Mouse (Mus musculus) retina, postnatal 1 day (tissue): ENCODE measurements at regions not wholly inside any gene's neighbourhood (a gene's known extent, or its start where the extent isn't known, plus 50 kb on each side); places are given as distances from the start of the nearest gene placed in this dataset.

Source experiments
- DNase-seq: peaks from one replicate; pipeline ENCODE4 v3.0.0-alpha.2; 2012

GRCm38 (mm10) chr16:22750725-22751287, 60.6 kb downstream of the Crygs start:
- DNase-seq: no peak

GRCm38 (mm10) chr16:22744121-22744855, 67.1 kb downstream of the Crygs start:
- no peak for DNase-seq

DNA sequence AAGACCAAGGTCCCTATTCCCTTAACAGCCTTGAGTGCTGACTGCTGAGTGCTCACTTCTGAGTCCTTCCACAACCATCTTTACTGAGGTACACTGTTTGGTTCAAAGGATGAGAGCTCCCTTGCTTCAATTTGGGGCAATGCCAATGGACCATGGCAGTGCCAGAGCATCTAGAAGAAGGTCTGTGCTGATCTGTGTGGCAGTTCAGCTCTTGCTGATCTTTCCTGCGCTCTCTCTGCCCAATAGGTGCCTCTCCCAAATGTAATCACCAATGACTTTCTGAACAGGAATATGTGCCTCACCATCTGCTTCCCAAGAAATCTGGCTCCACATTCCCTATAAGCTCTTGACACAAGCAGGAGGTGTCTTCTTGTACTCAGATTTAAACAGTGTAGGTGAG, 67.9 kb downstream of the Crygs start:
- DNase-seq: no peak

DNA sequence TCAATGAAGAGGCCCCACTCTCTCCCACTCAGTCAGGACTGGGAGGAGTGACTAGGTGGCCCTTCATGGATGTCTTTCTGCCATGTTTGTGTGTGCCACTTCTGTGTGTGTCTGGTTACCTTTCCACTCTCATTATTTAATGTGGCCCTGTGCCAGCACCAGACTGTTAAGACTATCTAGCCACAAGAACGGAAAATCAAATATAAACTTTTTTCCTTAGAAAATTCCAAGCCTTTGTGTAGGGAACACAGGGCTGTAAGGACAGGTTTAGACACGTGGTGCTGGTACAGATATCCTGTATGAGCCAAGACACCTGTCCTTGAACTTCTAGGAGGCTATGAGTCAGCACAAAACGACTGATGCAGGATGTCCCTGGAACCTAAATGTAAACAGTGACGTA, 69.9 kb downstream of the Crygs start:
- DNase-seq: no peak

DNA sequence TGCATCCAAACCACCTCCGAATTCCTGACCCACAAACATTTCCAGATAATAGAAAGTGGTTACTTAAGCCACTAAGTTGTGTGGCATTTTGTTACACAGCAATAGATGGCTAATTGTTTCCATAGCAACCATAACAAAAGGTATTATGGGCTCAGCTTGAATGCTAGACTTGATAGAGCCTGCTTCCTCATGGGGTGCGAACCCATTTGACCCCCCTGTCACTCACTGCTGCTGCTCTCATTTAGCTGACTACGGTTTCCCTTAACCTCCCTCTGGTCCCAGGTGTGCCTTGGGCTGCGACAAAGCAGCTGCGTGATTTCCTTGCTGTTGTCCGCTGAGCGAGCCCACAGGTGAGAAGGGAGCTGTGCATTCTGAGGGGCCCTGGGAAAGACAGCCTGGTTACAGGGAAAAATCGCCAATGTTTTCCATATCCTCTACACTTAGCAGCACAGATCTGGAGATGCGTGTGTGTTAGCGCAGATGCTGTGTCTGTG, 76.8 kb downstream of the Crygs start:
- peak; percentile 23 for DNase-seq

DNA sequence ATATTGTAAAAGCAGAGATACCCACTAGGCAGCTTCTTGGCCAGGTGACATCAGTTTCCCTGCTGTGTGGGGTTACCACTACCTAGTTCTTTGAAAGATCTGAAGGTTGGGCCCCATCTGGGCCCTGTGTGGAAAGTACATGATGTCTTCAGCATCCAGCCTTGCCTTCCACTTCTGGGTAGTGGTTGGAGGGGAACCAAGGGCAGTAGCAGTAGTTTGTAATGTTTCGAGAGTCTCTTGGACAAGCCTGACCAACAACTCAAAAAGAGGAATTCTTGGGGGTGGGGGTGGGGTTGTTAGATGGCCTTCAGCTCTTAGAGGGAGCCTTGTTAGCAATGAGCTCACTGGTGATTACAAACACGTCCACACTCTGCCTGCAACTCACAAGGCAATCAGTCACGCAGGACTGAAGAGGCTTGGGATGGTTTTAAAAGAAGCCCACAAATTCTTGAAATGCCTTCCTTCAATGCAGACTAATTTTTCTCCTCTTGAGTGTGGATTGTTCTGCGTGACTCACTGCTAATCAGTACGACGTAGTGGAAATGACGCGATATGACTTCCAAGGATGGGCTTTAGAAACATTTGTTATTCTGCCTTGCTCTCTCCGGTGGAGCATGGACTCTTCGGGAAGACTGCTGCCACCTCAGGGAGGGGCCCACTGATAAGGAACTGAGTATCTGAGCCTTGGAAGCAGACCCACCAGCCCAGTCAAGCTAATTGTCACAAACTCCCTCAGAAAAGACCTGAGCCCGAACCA, 76.9 kb upstream of the Dgkg start:
- DNase-seq: peak; percentile 23

DNA sequence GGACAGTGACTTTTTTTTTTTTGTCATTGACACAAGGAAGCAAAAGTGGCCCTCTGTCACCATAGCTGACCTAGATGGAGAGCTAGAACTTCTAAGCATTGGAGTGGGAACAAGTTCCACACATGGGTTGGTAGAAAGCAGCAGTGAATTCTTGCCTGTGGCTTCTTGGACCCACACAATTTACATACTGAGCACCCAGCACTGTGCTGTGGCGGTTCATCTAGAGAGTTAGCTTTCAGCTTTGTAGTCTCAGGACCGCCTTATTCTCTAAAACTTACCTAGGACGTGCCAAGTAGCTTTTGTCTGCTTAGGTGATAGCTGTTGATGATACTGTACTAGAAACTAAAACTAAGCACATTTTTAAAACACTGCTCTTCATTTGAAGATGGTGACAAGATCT, 72.1 kb upstream of the Dgkg start:
- no peak for DNase-seq

DNA sequence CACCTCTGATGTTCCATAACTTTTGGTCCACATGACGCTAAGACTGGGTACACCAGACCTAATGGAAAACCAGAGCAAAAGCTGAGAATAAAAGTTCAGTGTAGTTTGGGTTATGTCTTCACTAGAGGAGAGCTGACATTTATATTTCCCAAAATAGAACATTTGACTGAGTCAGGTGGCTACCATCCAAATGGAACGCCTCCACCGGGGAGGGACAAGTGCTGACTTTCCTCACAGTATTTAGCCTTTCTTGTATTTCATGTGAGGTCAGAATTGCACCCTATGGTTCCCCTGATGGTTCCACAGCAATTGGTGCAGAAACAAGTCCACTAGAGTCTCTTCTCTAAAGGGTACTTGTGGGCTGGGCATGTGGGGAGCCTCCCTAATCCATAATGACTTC, 68.2 kb upstream of the Dgkg start:
- no peak for DNase-seq

- no peak for DNase-seq
Observed at GRCm38 (mm10) chr16:22723333-22723732, 66.3 kb upstream of the Dgkg start.

GRCm38 (mm10) chr16:22719791-22720190, 62.8 kb upstream of the Dgkg start:
- DNase-seq: peak; percentile 28

DNA sequence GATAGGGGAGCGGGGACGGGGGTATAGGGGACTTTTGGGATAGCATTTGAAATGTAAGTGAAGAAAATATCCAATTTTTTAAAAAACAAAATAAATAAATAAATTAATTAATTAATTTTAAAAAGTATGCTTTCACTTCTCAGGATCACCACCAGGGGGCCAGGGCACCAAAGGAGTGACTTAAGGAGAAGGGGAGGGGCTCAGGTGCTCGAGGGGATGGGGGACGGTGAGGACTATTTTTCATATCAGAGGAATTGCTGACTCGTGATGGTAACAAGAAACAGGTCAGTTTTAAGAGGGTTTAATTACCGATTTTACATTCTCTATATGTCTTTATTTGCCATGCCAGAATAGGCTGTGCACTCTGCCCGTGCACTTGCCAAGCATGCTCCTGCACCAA, 62.3 kb upstream of the Dgkg start:
- peak; percentile 36 for DNase-seq

DNA sequence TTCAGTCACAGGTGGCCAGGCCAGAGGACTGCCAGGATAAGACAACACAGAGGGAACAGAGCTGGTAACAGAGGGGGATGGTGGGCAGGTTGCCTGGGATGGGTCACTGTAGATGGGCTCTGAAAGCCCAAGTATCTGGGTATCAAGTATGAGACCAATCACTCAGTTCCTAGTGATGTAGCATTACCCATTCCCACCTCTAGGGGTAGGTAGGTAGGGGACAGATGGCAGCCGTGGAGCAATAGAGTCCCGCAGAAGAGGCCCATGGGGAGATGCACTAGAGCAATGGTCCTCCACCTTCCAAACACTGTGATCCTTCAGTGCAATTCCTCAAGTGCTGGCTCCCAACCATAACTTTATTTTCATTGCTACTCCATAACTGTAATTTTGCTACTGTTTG, 60.4 kb upstream of the Dgkg start:
- no peak for DNase-seq

- no peak for DNase-seq
Observed at GRCm38 (mm10) chr16:22716306-22716830, 59.3 kb upstream of the Dgkg start.

GRCm38 (mm10) chr16:22714315-22714714, 57.3 kb upstream of the Dgkg start:
- no peak for DNase-seq

DNA sequence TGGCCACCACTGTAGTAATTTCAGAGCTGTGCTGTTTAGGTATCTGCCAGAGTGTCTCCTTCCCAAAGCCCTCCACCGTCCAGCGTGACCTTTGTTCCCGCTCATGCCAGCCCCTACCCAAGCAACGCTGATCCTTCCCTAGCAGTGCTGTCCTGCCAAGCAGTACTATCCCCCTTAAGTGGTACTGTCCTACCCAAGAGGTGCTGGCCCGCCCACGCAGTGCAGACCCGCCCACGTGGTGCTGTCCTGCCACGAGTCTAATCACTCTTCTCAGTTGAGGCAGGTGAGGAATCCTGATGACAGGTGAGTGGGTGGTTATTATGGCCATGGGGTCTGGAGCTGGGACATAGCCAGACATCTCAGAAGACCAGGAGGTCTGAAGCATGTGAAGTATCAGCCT, 51.7 kb upstream of the Dgkg start:
- no peak for DNase-seq
